Mouse (Mus musculus): ENCODE measurements around the gene Ino80. TPM values are rescaled to one million over a fixed set of nuclear protein-coding genes. Genes with fewer than 3 reads are reported as not detected.

Gene Ino80
- total and polyA plus RNA-seq, 2 experiments = 3.7 to 9.9 TPM

DNA sequence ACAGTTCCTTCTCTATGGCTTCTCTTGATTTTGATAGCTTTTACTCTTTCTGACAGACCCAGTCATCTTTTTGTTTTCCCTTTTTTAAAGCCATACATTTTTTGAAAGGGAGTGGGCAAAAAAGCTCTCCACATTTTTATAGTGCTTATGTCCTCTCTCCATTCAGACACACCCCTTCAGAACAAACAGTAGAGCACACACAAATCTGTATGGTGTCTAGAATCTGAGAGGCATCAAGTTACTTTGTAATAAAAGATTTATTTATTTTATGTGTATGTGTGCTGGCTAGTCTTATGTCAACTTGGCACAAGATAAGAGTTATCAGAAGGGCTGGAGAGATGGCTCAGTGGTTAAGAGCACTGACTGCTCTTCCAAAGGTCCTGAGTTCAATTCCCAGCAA, 68.8 kb downstream of the Ino80 start:
- no peaks in the 10 kb centered on the region for H3K79me2 ChIP-seq (ENCODE audit: control insufficient read depth, insufficient read depth, low read length)
- H3K36me3 ChIP-seq (ENCODE audit: control insufficient read depth, insufficient read depth, low read length) = peaks cover 53% of the 10 kb centered on the region
- H3K4me1 ChIP-seq (ENCODE audit: control insufficient read depth, insufficient read depth, low read length) = peaks cover 2% of the 10 kb centered on the region
- peak overlapping the region; percentile 58 for H3K27ac ChIP-seq (replicated peaks; ENCODE audit: insufficient read depth, low read depth, low read length)
- DNase-seq (ENCODE audit: extremely low read depth, low read depth, low spot score) = no peak
- H3K9ac ChIP-seq (ENCODE audit: low read depth, low read length) = no peak overlapping the region
- no peak overlapping the region for H3K4me3 ChIP-seq (ENCODE audit: insufficient read depth, low read depth, low read length)
- no peaks in the 10 kb centered on the region for H3K27me3 ChIP-seq (ENCODE audit: control insufficient read depth, insufficient read depth, low read length)
- TF ChIP-seq POLR2A (IDR thresholded peaks at IDR 0.05; ENCODE audit: extremely low read depth, insufficient read depth, low read length) = no peak
- no peak for TF ChIP-seq CTCF (IDR thresholded peaks at IDR 0.05; ENCODE audit: low read depth, low read length)

DNA sequence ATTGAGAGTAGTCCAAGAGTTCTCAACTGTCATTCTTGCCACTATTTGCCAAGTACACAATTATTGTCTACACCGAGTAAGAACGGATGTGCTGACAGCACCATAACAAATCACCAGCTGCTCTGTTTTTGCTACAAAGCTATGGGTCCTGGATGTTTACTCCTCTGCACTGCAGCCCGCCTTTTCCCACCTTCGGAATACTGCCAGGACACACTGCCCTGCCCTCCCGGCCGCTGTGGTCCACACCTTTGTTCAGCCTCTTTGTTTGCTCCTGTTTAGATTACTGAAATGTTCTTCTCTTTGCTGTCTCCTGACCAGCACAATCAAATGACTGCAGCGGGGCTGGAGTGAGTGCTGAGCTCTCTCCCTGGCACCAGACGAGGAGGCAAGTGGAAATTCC, 69.2 kb downstream of the Ino80 start:
- H3K27ac ChIP-seq (replicated peaks; ENCODE audit: insufficient read depth, low read depth, low read length) = peak overlapping the region; percentile 58

DNA sequence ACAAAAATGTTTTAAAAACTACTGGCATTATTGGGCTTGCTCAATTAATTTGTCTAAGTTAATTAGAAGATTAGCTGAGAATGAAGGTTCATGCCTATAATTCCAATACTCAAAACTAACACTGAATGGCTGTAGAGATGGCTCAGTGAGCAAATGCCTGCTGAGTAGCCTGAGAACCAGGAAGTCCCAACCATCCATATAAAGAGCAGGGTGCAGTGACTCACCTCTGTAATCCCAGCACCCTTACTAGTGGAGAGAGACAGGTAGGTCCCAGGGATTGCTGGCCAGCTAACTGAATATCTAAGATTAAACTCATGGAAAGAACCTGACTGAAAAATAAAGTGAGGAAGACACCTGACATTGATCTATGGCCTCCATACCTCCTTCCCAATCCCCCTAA, 78.2 kb downstream of the Ino80 start:
- Histone ChIP-seq H3K9ac (ENCODE audit: low read depth, low read length) (no peak overlapping the region), H3K36me3 (ENCODE audit: control insufficient read depth, insufficient read depth, low read length) (peaks cover 30% of the 10 kb centered on the region), H3K4me1 (ENCODE audit: control insufficient read depth, insufficient read depth, low read length) (peaks cover 4% of the 10 kb centered on the region), H3K79me2 (ENCODE audit: control insufficient read depth, insufficient read depth, low read length) (no peaks in the 10 kb centered on the region), H3K4me3 (ENCODE audit: insufficient read depth, low read depth, low read length) (no peak overlapping the region), H3K27ac (replicated peaks; ENCODE audit: insufficient read depth, low read depth, low read length) (no peak overlapping the region), H3K27me3 (ENCODE audit: control insufficient read depth, insufficient read depth, low read length) (no peaks in the 10 kb centered on the region)
- DNase-seq (ENCODE audit: extremely low read depth, low read depth, low spot score) = no peak
- TF ChIP-seq CTCF (IDR thresholded peaks at IDR 0.05; ENCODE audit: low read depth, low read length) (no peak), POLR2A (IDR thresholded peaks at IDR 0.05; ENCODE audit: extremely low read depth, insufficient read depth, low read length) (no peak)

More for the DNA sequence above, 69.2 kb downstream of the Ino80 start:
- no peak for DNase-seq (ENCODE audit: extremely low read depth, low read depth, low spot score)
- WGBS = 67% methylated on average over 8 of the region's 8 CpGs
- no peak overlapping the region for H3K4me3 ChIP-seq (ENCODE audit: insufficient read depth, low read depth, low read length)
- no peaks in the 10 kb centered on the region for H3K27me3 ChIP-seq (ENCODE audit: control insufficient read depth, insufficient read depth, low read length)
- H3K9ac ChIP-seq (ENCODE audit: low read depth, low read length) = no peak overlapping the region
- peaks cover 51% of the 10 kb centered on the region for H3K36me3 ChIP-seq (ENCODE audit: control insufficient read depth, insufficient read depth, low read length)
- TF ChIP-seq POLR2A (IDR thresholded peaks at IDR 0.05; ENCODE audit: extremely low read depth, insufficient read depth, low read length) (no peak), CTCF (IDR thresholded peaks at IDR 0.05; ENCODE audit: low read depth, low read length) (no peak)
- no peaks in the 10 kb centered on the region for H3K79me2 ChIP-seq (ENCODE audit: control insufficient read depth, insufficient read depth, low read length)
- H3K4me1 ChIP-seq (ENCODE audit: control insufficient read depth, insufficient read depth, low read length) = peaks cover 2% of the 10 kb centered on the region

DNA sequence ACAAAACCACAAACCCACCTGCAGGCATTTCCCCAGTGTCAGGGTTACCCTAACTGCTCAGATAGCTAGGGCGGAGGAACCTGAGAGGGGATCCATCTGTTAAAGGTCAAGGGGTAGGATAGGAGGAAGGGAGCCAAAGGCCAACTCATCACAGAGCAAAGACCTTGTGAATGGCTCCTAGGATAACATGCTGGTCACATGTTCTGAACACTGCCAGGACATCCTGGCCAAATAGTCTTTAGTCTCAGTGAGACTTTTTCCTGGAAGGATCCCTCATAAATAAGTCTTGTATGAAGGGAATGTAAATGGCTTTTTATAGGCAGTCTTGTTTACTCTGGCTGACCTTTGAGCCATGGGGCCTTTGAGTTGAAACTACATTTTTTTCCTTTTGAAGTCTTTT, 78.8 kb downstream of the Ino80 start:
- H3K4me1 ChIP-seq (ENCODE audit: control insufficient read depth, insufficient read depth, low read length) = peaks cover 4% of the 10 kb centered on the region
- H3K27ac ChIP-seq (replicated peaks; ENCODE audit: insufficient read depth, low read depth, low read length) = 0 out of 2 replicates have a peak overlapping the region, but pooled peaks have one; percentile 6
- 51% methylated on average over 1 of the region's 1 CpGs for WGBS
- peak; percentile 46 for DNase-seq (ENCODE audit: extremely low read depth, low read depth, low spot score)
- TF ChIP-seq POLR2A (IDR thresholded peaks at IDR 0.05; ENCODE audit: extremely low read depth, insufficient read depth, low read length) (no peak), CTCF (IDR thresholded peaks at IDR 0.05; ENCODE audit: low read depth, low read length) (no peak)
- no peak overlapping the region for H3K4me3 ChIP-seq (ENCODE audit: insufficient read depth, low read depth, low read length)
- no peaks in the 10 kb centered on the region for H3K27me3 ChIP-seq (ENCODE audit: control insufficient read depth, insufficient read depth, low read length)
- H3K9ac ChIP-seq (ENCODE audit: low read depth, low read length) = no peak overlapping the region
- H3K79me2 ChIP-seq (ENCODE audit: control insufficient read depth, insufficient read depth, low read length) = no peaks in the 10 kb centered on the region
- peaks cover 35% of the 10 kb centered on the region for H3K36me3 ChIP-seq (ENCODE audit: control insufficient read depth, insufficient read depth, low read length)

DNA sequence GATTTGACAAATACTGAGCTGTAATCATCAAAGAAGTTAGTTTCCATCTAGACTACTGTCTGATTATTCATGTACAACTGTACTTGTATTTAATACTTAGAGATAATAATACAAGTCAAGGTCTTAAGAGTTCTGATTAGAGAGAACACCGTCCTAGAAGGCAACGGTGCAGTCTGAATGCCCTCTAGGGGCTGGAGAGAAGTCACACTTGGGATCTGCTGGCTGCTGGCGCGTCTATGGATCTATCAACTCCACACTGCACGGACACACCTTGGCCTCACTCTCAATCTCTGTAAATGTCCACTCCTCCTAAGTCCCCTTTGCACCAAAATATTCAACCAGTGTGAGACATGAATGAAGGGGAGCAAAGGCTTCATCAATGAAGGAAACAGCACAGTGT, 79.2 kb downstream of the Ino80 start:
- no peak overlapping the region for H3K4me3 ChIP-seq (ENCODE audit: insufficient read depth, low read depth, low read length)
- TF ChIP-seq CTCF (IDR thresholded peaks at IDR 0.05; ENCODE audit: low read depth, low read length) = 0 out of 2 replicates have a peak, but pooled peaks have one; percentile 6
- no peak for TF ChIP-seq POLR2A (IDR thresholded peaks at IDR 0.05; ENCODE audit: extremely low read depth, insufficient read depth, low read length)
- no peaks in the 10 kb centered on the region for H3K27me3 ChIP-seq (ENCODE audit: control insufficient read depth, insufficient read depth, low read length)
- H3K9ac ChIP-seq (ENCODE audit: low read depth, low read length) = no peak overlapping the region
- DNase-seq (ENCODE audit: extremely low read depth, low read depth, low spot score) = no peak
- H3K4me1 ChIP-seq (ENCODE audit: control insufficient read depth, insufficient read depth, low read length) = peaks cover 4% of the 10 kb centered on the region
- no peaks in the 10 kb centered on the region for H3K79me2 ChIP-seq (ENCODE audit: control insufficient read depth, insufficient read depth, low read length)
- WGBS = 83% methylated on average over 5 of the region's 5 CpGs
- H3K36me3 ChIP-seq (ENCODE audit: control insufficient read depth, insufficient read depth, low read length) = peaks cover 37% of the 10 kb centered on the region
- H3K27ac ChIP-seq (replicated peaks; ENCODE audit: insufficient read depth, low read depth, low read length) = 0 out of 2 replicates have a peak overlapping the region, but pooled peaks have one; percentile 6

DNA sequence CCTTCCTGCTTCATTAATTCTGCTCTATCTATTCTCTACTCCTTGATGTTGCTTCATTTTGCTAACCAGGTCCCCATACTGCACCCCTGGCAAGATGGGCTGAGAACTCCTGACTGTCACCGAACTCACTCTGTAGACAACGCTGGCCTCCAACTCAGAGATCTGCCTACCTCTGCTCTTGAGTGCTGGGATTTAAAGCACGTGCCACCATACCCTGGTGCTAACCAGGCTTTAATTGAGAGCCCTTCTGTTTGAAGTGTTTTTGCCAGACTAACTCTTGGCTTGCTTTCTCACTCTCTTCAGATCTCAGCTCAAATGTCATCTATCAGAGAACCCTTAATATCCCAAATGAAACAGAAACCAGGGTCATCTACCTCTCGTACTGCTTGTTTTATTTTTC, 87.5 kb downstream of the Ino80 start:
- Histone ChIP-seq H3K79me2 (ENCODE audit: control insufficient read depth, insufficient read depth, low read length) (no peaks in the 10 kb centered on the region), H3K36me3 (ENCODE audit: control insufficient read depth, insufficient read depth, low read length) (peaks cover 29% of the 10 kb centered on the region), H3K27ac (replicated peaks; ENCODE audit: insufficient read depth, low read depth, low read length) (no peak overlapping the region), H3K4me1 (ENCODE audit: control insufficient read depth, insufficient read depth, low read length) (no peaks in the 10 kb centered on the region), H3K9ac (ENCODE audit: low read depth, low read length) (no peak overlapping the region), H3K4me3 (ENCODE audit: insufficient read depth, low read depth, low read length) (no peak overlapping the region), H3K27me3 (ENCODE audit: control insufficient read depth, insufficient read depth, low read length) (no peaks in the 10 kb centered on the region)
- DNase-seq (ENCODE audit: extremely low read depth, low read depth, low spot score) = no peak
- 96% methylated on average over 4 of the region's 4 CpGs for WGBS
- TF ChIP-seq POLR2A (IDR thresholded peaks at IDR 0.05; ENCODE audit: extremely low read depth, insufficient read depth, low read length) (no peak), CTCF (IDR thresholded peaks at IDR 0.05; ENCODE audit: low read depth, low read length) (no peak)
